Mouse (Mus musculus): ENCODE data around the gene C1ra. TPM values are rescaled to one million over a fixed set of nuclear protein-coding genes. Genes with fewer than 3 reads are reported as not detected.
"Not testable (repeated sequence)": the region's sequence is repeated elsewhere in the genome, so short reads cannot be mapped to it uniquely, and the experiment has no call there.

The C1ra gene
- total RNA-seq, 2 experiments from 2014 or later, result 40.4 to 51.1 TPM

DNA sequence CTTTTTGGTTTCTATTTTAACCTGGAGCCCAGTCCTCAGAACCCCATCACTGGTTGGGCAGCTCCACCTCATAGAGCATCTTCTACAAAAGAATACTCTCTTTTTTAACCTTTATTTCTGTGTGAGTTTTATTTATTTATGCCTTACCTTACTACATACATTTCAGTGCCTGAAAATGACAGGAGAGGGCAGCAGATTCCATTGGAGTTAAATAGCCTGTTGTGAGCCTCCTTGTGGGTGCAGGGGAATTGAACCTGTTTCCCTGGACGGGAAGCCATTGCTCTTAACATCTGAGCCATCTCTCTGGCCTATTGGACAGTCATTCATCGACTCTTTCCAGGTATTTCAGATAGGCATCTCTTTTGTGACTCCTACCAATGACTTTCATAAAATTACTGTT lies 33.2 kb downstream of the C1ra start:
- DNase-seq, result no peak

GRCm38 (mm10) chr6:124547979-124548378 lies 35.8 kb downstream of the C1ra start:
- not testable (repeated sequence) for DNase-seq

GRCm38 (mm10) chr6:124549023-124549550 lies 36.9 kb downstream of the C1ra start:
- no peak for DNase-seq

GRCm38 (mm10) chr6:124552766-124553165 lies 40.6 kb downstream of the C1ra start:
- DNase-seq, result no peak

- DNase-seq, result not testable (repeated sequence)
These were observed 43.8 kb downstream of the C1ra start for GRCm38 (mm10) chr6:124555956-124556355.

DNA sequence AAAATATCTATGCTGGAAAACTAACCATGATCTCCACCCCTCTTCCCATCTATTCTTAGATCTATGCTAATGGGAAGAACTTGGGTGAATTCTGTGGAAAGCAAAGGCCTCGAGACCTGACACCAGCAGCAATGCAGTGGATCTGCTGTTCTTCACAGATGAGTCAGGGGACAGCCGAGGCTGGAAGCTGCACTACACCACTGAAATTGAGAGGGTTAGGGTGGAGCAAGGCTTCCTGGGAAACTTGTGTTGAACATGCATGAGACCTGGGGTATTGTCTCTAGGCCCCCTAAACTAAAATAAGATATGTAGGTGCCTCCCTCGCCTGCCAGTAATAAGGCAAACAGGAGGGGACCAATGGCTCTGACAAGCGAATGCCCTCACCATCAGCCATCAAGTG lies 49.0 kb downstream of the C1ra start:
- not testable (repeated sequence) for DNase-seq

- not testable (repeated sequence) for DNase-seq
These were observed 49.4 kb downstream of the C1ra start for GRCm38 (mm10) chr6:124561611-124562010.

DNA sequence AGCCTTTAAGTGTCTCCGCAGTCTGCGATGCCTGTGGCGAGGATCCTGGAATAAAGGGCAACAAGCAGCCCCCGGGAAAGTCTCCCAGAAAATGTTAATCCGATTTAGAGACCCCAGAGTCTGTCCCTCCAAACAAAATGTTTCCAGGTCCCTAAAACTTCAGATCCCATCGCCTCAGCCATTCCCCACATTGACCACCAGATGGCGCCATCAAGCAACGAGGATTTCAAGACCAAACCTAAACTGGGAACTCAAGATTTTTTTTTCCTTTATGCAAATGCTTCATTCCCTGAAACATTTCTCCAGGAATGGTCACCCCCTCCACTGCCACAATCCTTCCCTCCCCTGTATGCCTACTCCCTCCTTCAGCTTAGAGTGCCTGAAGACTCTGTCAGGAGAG lies 57.8 kb downstream of the C1ra start, which contains the start of gene C1rb:
TSS of gene C1rb (plus strand) at position 269 of the 400 bp plus-strand sequence.
- peak; percentile 78 for DNase-seq

Other genes with a start within 250 kb of the C1ra start
- 10 to 100 TPM in 1 of 2 experiments, 1 to 10 TPM in 1; 9.8 to 20.8 TPM for gene Cd163, start 207.7 kb upstream of the C1ra start, total RNA-seq (2021)
- 100 to 1,000 TPM in 1 of 2 experiments, 10 to 100 TPM in 1; 93.1 to 104 TPM for gene Pex5, start 97.3 kb upstream of the C1ra start, total RNA-seq (2021)
- gene Clstn3, start 47.6 kb upstream of the C1ra start, total RNA-seq (2021), result 10 to 100 TPM; 78.7 to 79.4 TPM
- 10 to 100 TPM; 16.0 to 21.7 TPM for gene C1rl, start 19.3 kb upstream of the C1ra start, total RNA-seq (2021)
- 100 to 1,000 TPM in 1 of 2 experiments, 10 to 100 TPM in 1; 76.9 to 105 TPM for gene C1s1, start 30.0 kb downstream of the C1ra start, total RNA-seq (2021)
- gene C1rb, start 57.9 kb downstream of the C1ra start, total RNA-seq (2021), result 1 to 10 TPM; 4.7 to 5.1 TPM
- gene C1s2, start 123.7 kb downstream of the C1ra start, total RNA-seq (2021), result 1 to 10 TPM; 2.5 to 4.2 TPM
- gene Lpcat3, start 150.6 kb downstream of the C1ra start, total RNA-seq (2021), result 10 to 100 TPM; 80.8 to 85.7 TPM
- gene Emg1, start 199.8 kb downstream of the C1ra start, total RNA-seq (2021), result 10 to 100 TPM; 85.5 to 94.1 TPM
- gene Phb2, start 199.9 kb downstream of the C1ra start, total RNA-seq (2021), result 100 to 1,000 TPM; 452 to 487 TPM
- 10 to 100 TPM; 13.0 to 13.5 TPM for gene Ptpn6, start 226.3 kb downstream of the C1ra start, total RNA-seq (2021)
- 100 to 1,000 TPM; 321 to 324 TPM for gene Grcc10, start 229.0 kb downstream of the C1ra start, total RNA-seq (2021)
- 1 to 10 TPM in 1 of 2 experiments, not detected in 1; 1.1 TPM for gene Gm45234, start 243.6 kb downstream of the C1ra start, total RNA-seq (2021)
- 10 to 100 TPM; 64.0 to 71.5 TPM for gene Atn1, start 244.1 kb downstream of the C1ra start, total RNA-seq (2021)